Mouse (Mus musculus): ENCODE data around the gene Gstz1. TPM values are rescaled to one million over a fixed set of nuclear protein-coding genes. Genes with fewer than 3 reads are reported as not detected.
"Not testable (repeated sequence)": the region's sequence is repeated elsewhere in the genome, so short reads cannot be mapped to it uniquely, and the experiment has no call there.

Gene Gstz1
- polyA plus RNA-seq, 1 experiment = 11.4 TPM

- no peak for DNase-seq (ENCODE audit: low read depth in 1 of 2, low spot score in 2 of 2)
- Histone ChIP-seq H3K4me3 (ENCODE audit: extremely low read depth, insufficient read depth, insufficient read length) (no peak overlapping the region), H3K27me3 (ENCODE audit: control insufficient read depth, insufficient read depth, low read length) (no peaks in the 10 kb centered on the region), H3K36me3 (ENCODE audit: control insufficient read depth, insufficient read depth, low read length) (no peaks in the 10 kb centered on the region), H3K27ac (ENCODE audit: insufficient read depth, low read length) (no peak overlapping the region), H3K4me1 (ENCODE audit: control insufficient read depth, insufficient read depth, insufficient read length) (no peaks in the 10 kb centered on the region; the same call in 1 of the 2 replicates)
- TF ChIP-seq CTCF (IDR thresholded peaks at IDR 0.05; ENCODE audit: extremely low read depth, insufficient read depth, insufficient read length, insufficient replicate concordance) = no peak
- no peak for TF ChIP-seq POLR2A (IDR thresholded peaks at IDR 0.05; ENCODE audit: low read depth, low read length)
- 93% methylated on average over 5 of the region's 5 CpGs for WGBS
Measured at GRCm38 (mm10) chr12:87149471-87149870, 2.5 kb downstream of the Gstz1 start.

- not testable (repeated sequence) for DNase-seq (ENCODE audit: low read depth in 1 of 2, low spot score in 2 of 2); H3K27me3 ChIP-seq (ENCODE audit: control insufficient read depth, insufficient read depth, low read length); H3K36me3 ChIP-seq (ENCODE audit: control insufficient read depth, insufficient read depth, low read length); H3K4me3 ChIP-seq (ENCODE audit: extremely low read depth, insufficient read depth, insufficient read length); H3K4me1 ChIP-seq (ENCODE audit: control insufficient read depth, insufficient read depth, insufficient read length); H3K27ac ChIP-seq (ENCODE audit: insufficient read depth, low read length)
- WGBS = 94% methylated on average over 4 of the region's 4 CpGs
Measured at GRCm38 (mm10) chr12:87154448-87154847, 7.5 kb downstream of the Gstz1 start.

- Histone ChIP-seq H3K36me3 (ENCODE audit: control insufficient read depth, insufficient read depth, low read length) (no peaks in the 10 kb centered on the region), H3K27me3 (ENCODE audit: control insufficient read depth, insufficient read depth, low read length) (no peaks in the 10 kb centered on the region), H3K4me1 (ENCODE audit: control insufficient read depth, insufficient read depth, insufficient read length) (no peaks in the 10 kb centered on the region), H3K27ac (ENCODE audit: insufficient read depth, low read length) (no peak overlapping the region), H3K4me3 (ENCODE audit: extremely low read depth, insufficient read depth, insufficient read length) (no peak overlapping the region)
- 70% methylated on average over 4 of the region's 4 CpGs for WGBS
- DNase-seq (ENCODE audit: low read depth in 1 of 2, low spot score in 2 of 2) = no peak
- no peak for TF ChIP-seq CTCF (IDR thresholded peaks at IDR 0.05; ENCODE audit: extremely low read depth, insufficient read depth, insufficient read length, insufficient replicate concordance)
- no peak for TF ChIP-seq POLR2A (IDR thresholded peaks at IDR 0.05; ENCODE audit: low read depth, low read length)
Measured at GRCm38 (mm10) chr12:87157361-87157760, 10.4 kb downstream of the Gstz1 start.

GRCm38 (mm10) chr12:87158099-87158498 lies 11.1 kb downstream of the Gstz1 start:
- DNase-seq (ENCODE audit: low read depth in 1 of 2, low spot score in 2 of 2) = no peak
- no peaks in the 10 kb centered on the region for H3K4me1 ChIP-seq (ENCODE audit: control insufficient read depth, insufficient read depth, insufficient read length)
- TF ChIP-seq CTCF (IDR thresholded peaks at IDR 0.05; ENCODE audit: extremely low read depth, insufficient read depth, insufficient read length, insufficient replicate concordance) (no peak), POLR2A (IDR thresholded peaks at IDR 0.05; ENCODE audit: low read depth, low read length) (no peak)
- H3K36me3 ChIP-seq (ENCODE audit: control insufficient read depth, insufficient read depth, low read length) = no peaks in the 10 kb centered on the region
- no peaks in the 10 kb centered on the region for H3K27me3 ChIP-seq (ENCODE audit: control insufficient read depth, insufficient read depth, low read length)
- 88% methylated on average over 7 of the region's 7 CpGs for WGBS
- H3K4me3 ChIP-seq (ENCODE audit: extremely low read depth, insufficient read depth, insufficient read length) = no peak overlapping the region
- no peak overlapping the region for H3K27ac ChIP-seq (ENCODE audit: insufficient read depth, low read length)

GRCm38 (mm10) chr12:87160310-87160709 lies 13.3 kb downstream of the Gstz1 start:
- DNase-seq (ENCODE audit: low read depth in 1 of 2, low spot score in 2 of 2) = no peak
- 81% methylated on average over 1 of the region's 1 CpGs for WGBS

GRCm38 (mm10) chr12:87160815-87161214 lies 13.8 kb downstream of the Gstz1 start:
- no peak for DNase-seq (ENCODE audit: low read depth in 1 of 2, low spot score in 2 of 2)
- H3K27me3 ChIP-seq (ENCODE audit: control insufficient read depth, insufficient read depth, low read length) = no peaks in the 10 kb centered on the region
- no peaks in the 10 kb centered on the region for H3K36me3 ChIP-seq (ENCODE audit: control insufficient read depth, insufficient read depth, low read length)
- TF ChIP-seq POLR2A (IDR thresholded peaks at IDR 0.05; ENCODE audit: low read depth, low read length) (no peak), CTCF (IDR thresholded peaks at IDR 0.05; ENCODE audit: extremely low read depth, insufficient read depth, insufficient read length, insufficient replicate concordance) (no peak)
- no peak overlapping the region for H3K4me3 ChIP-seq (ENCODE audit: extremely low read depth, insufficient read depth, insufficient read length)
- no peak overlapping the region for H3K27ac ChIP-seq (ENCODE audit: insufficient read depth, low read length)
- 68% methylated on average over 5 of the region's 5 CpGs for WGBS
- no peaks in the 10 kb centered on the region for H3K4me1 ChIP-seq (ENCODE audit: control insufficient read depth, insufficient read depth, insufficient read length)

More at GRCm38 (mm10) chr12:87160310-87160709, 13.3 kb downstream of the Gstz1 start:
- Histone ChIP-seq H3K4me1 (ENCODE audit: control insufficient read depth, insufficient read depth, insufficient read length) (no peaks in the 10 kb centered on the region), H3K27me3 (ENCODE audit: control insufficient read depth, insufficient read depth, low read length) (no peaks in the 10 kb centered on the region), H3K4me3 (ENCODE audit: extremely low read depth, insufficient read depth, insufficient read length) (no peak overlapping the region), H3K27ac (ENCODE audit: insufficient read depth, low read length) (no peak overlapping the region), H3K36me3 (ENCODE audit: control insufficient read depth, insufficient read depth, low read length) (no peaks in the 10 kb centered on the region)
- TF ChIP-seq POLR2A (IDR thresholded peaks at IDR 0.05; ENCODE audit: low read depth, low read length) (no peak), CTCF (IDR thresholded peaks at IDR 0.05; ENCODE audit: extremely low read depth, insufficient read depth, insufficient read length, insufficient replicate concordance) (no peak)

GRCm38 (mm10) chr12:87175194-87175946 lies 28.4 kb downstream of the Gstz1 start:
- 65% methylated on average over 4 of the region's 4 CpGs for WGBS
- no peak for DNase-seq (ENCODE audit: low read depth in 1 of 2, low spot score in 2 of 2)
- Histone ChIP-seq H3K27ac (ENCODE audit: insufficient read depth, low read length) (no peak overlapping the region), H3K27me3 (ENCODE audit: control insufficient read depth, insufficient read depth, low read length) (no peaks in the 10 kb centered on the region), H3K4me3 (ENCODE audit: extremely low read depth, insufficient read depth, insufficient read length) (no peak overlapping the region), H3K36me3 (ENCODE audit: control insufficient read depth, insufficient read depth, low read length) (peaks cover 29% of the 10 kb centered on the region), H3K4me1 (ENCODE audit: control insufficient read depth, insufficient read depth, insufficient read length) (no peaks in the 10 kb centered on the region)
- TF ChIP-seq CTCF (IDR thresholded peaks at IDR 0.05; ENCODE audit: extremely low read depth, insufficient read depth, insufficient read length, insufficient replicate concordance) (no peak), POLR2A (IDR thresholded peaks at IDR 0.05; ENCODE audit: low read depth, low read length) (no peak)
